Mouse (Mus musculus) heart, embryonic 11.5 days (tissue): ENCODE data around the gene Ecm2. TPM values are rescaled to one million over a fixed set of nuclear protein-coding genes. Genes with fewer than 3 reads are reported as not detected.

Source experiments
- ATAC-seq: fragments of 200-750 bp; cut with Nextera tagmentation; replicated peaks from 2 replicates; pipeline ENCODE4 v1.8.0; 2017; ENCODE audit warnings: moderate library complexity; ENCODE audit not compliant: insufficient number of reproducible peaks, low FRiP score, low TSS enrichment
- H3K27ac ChIP-seq: fragments of 300-500 bp; sonication (generic); 2 replicates; pipeline ENCODE4 v1.5.1; 2014; ENCODE audit warnings: mild to moderate bottlenecking, low read depth, low read length
- H3K27me3 ChIP-seq: fragments of 300-500 bp; sonication (generic); 2 replicates; pipeline ENCODE4 v1.6.1; 2014; ENCODE audit warnings: mild to moderate bottlenecking, low read length, mixed read lengths; ENCODE audit not compliant: control insufficient read depth, insufficient read depth
- H3K36me3 ChIP-seq: fragments of 300-500 bp; sonication (generic); 2 replicates; pipeline ENCODE4 v1.6.1; 2014; ENCODE audit warnings: mild to moderate bottlenecking, low read length, moderate library complexity, mixed read lengths; ENCODE audit not compliant: control insufficient read depth, insufficient read depth
- H3K4me1 ChIP-seq: fragments of 300-500 bp; sonication (generic); 2 replicates; pipeline ENCODE4 v1.6.1; 2014; ENCODE audit warnings: low read length; ENCODE audit not compliant: control insufficient read depth, insufficient read depth
- H3K4me2 ChIP-seq: fragments of 300-500 bp; sonication (generic); 2 replicates; pipeline ENCODE4 v1.6.1; 2014; ENCODE audit warnings: mild to moderate bottlenecking, moderate library complexity
- H3K4me3 ChIP-seq: fragments of 300-500 bp; sonication (generic); 2 replicates; pipeline ENCODE4 v1.5.1; 2014; ENCODE audit warnings: low read depth, low read length
- H3K9ac ChIP-seq: fragments of 300-500 bp; sonication (generic); 2 replicates; pipeline ENCODE4 v1.6.1; 2014; ENCODE audit warnings: mild to moderate bottlenecking, low read depth, low read length, moderate library complexity
- H3K9me3 ChIP-seq: fragments of 300-500 bp; sonication (generic); replicated peaks from 2 replicates; pipeline ENCODE4 v1.6.1; 2016; ENCODE audit warnings: low read length; ENCODE audit not compliant: control insufficient read depth
- WGBS: fragments of 180-500 bp; shearing (Covaris S2); extraction: QIAGEN DNeasy Blood & Tissue Kit; methylation state at CpG from one replicate; pipeline ENCODE4 v1.1.7; 2014; ENCODE audit not compliant: insufficient replicate concordance; 5-methylcytosine and 5-hydroxymethylcytosine counted together
- polyA plus RNA-seq: library from polyadenylated mRNA; unstranded; fragments of >200 nt; fragmentation: Nextera tagmentation; extraction: Ambion mirVana; gene quantifications from 2 replicates; pipeline ENCODE4 v1.2.1, GENCODE M21; 2014

The Ecm2 gene
- polyA plus RNA-seq, 1 experiment from 2014 or later: 1.8 TPM

GRCm38 (mm10) chr13:49536946-49537345 lies 32.3 kb downstream of the Ecm2 start:
- Histone ChIP-seq H3K36me3 (no peaks in the 10 kb centered on the region), H3K4me3 (no peak overlapping the region), H3K9me3 (no peaks in the 10 kb centered on the region), H3K4me1 (no peaks in the 10 kb centered on the region), H3K9ac (no peak overlapping the region), H3K27me3 (no peaks in the 10 kb centered on the region), H3K4me2 (no peak overlapping the region), H3K27ac (no peak overlapping the region)
- ATAC-seq: no peak
- 86% methylated on average over 1 of the region's 1 CpGs for WGBS

- Histone ChIP-seq H3K27ac (no peak overlapping the region), H3K4me1 (no peaks in the 10 kb centered on the region), H3K9ac (no peak overlapping the region), H3K9me3 (no peaks in the 10 kb centered on the region), H3K27me3 (no peaks in the 10 kb centered on the region), H3K4me3 (no peak overlapping the region), H3K36me3 (no peaks in the 10 kb centered on the region), H3K4me2 (no peak overlapping the region)
- ATAC-seq: no peak
- 84% methylated on average over 1 of the region's 1 CpGs for WGBS
Observed at GRCm38 (mm10) chr13:49538693-49539092, 34.1 kb downstream of the Ecm2 start.

GRCm38 (mm10) chr13:49544279-49544678 lies 39.7 kb downstream of the Ecm2 start, which contains the start of gene Aspn:
TSS of gene Aspn (plus strand) at chr13:49544443.
- Histone ChIP-seq H3K36me3 (no peaks in the 10 kb centered on the region), H3K27me3 (no peaks in the 10 kb centered on the region), H3K4me1 (no peaks in the 10 kb centered on the region), H3K4me3 (no peak within 1 kb of the TSS), H3K27ac (no peak within 1 kb of the TSS), H3K9ac (no peak within 1 kb of the TSS), H3K4me2 (no peak within 1 kb of the TSS), H3K9me3 (no peaks in the 10 kb centered on the region)
- WGBS: 74% methylated on average over 3 of the region's 3 CpGs
- ATAC-seq: no peak

GRCm38 (mm10) chr13:49545646-49546045 lies 41.0 kb downstream of the Ecm2 start:
- peak overlapping the region; percentile 54; the same call in 1 of the 2 replicates for H3K27ac ChIP-seq
- H3K36me3 ChIP-seq: no peaks in the 10 kb centered on the region
- H3K4me2 ChIP-seq: no peak overlapping the region
- no peak overlapping the region for H3K9ac ChIP-seq
- no peaks in the 10 kb centered on the region for H3K27me3 ChIP-seq
- no peak for ATAC-seq
- H3K4me3 ChIP-seq: no peak overlapping the region
- 27% methylated on average over 3 of the region's 3 CpGs for WGBS
- no peaks in the 10 kb centered on the region for H3K9me3 ChIP-seq
- no peaks in the 10 kb centered on the region for H3K4me1 ChIP-seq

GRCm38 (mm10) chr13:49546517-49546916 lies 41.9 kb downstream of the Ecm2 start:
- H3K36me3 ChIP-seq: no peaks in the 10 kb centered on the region
- H3K4me3 ChIP-seq: no peak overlapping the region
- no peaks in the 10 kb centered on the region for H3K27me3 ChIP-seq
- ATAC-seq: no peak
- no peak overlapping the region for H3K9ac ChIP-seq
- H3K4me1 ChIP-seq: no peaks in the 10 kb centered on the region
- 88% methylated on average over 1 of the region's 1 CpGs for WGBS
- H3K9me3 ChIP-seq: no peaks in the 10 kb centered on the region
- no peak overlapping the region for H3K4me2 ChIP-seq
- H3K27ac ChIP-seq: no peak overlapping the region

GRCm38 (mm10) chr13:49547563-49548150 lies 43.0 kb downstream of the Ecm2 start:
- Histone ChIP-seq H3K4me1 (no peaks in the 10 kb centered on the region), H3K9ac (no peak overlapping the region), H3K4me2 (no peak overlapping the region), H3K9me3 (no peaks in the 10 kb centered on the region), H3K36me3 (no peaks in the 10 kb centered on the region), H3K27me3 (no peaks in the 10 kb centered on the region), H3K4me3 (no peak overlapping the region), H3K27ac (no peak overlapping the region)
- WGBS: 59% methylated on average over 1 of the region's 1 CpGs
- ATAC-seq: no peak

- H3K4me1 ChIP-seq: no peaks in the 10 kb centered on the region
- no peaks in the 10 kb centered on the region for H3K9me3 ChIP-seq
- no peaks in the 10 kb centered on the region for H3K27me3 ChIP-seq
- H3K9ac ChIP-seq: no peak overlapping the region
- no peak overlapping the region for H3K4me3 ChIP-seq
- no peaks in the 10 kb centered on the region for H3K36me3 ChIP-seq
- 92% methylated on average over 3 of the region's 3 CpGs for WGBS
- ATAC-seq: no peak
- no peak overlapping the region for H3K4me2 ChIP-seq
- no peak overlapping the region for H3K27ac ChIP-seq
Observed at GRCm38 (mm10) chr13:49549616-49550015, 45.0 kb downstream of the Ecm2 start.

- Histone ChIP-seq H3K4me3 (no peak overlapping the region), H3K4me1 (no peaks in the 10 kb centered on the region), H3K27ac (no peak overlapping the region), H3K9me3 (no peaks in the 10 kb centered on the region), H3K27me3 (no peaks in the 10 kb centered on the region), H3K4me2 (no peak overlapping the region), H3K36me3 (no peaks in the 10 kb centered on the region), H3K9ac (no peak overlapping the region)
- WGBS: 78% methylated on average over 5 of the region's 5 CpGs
- no peak for ATAC-seq
Observed at GRCm38 (mm10) chr13:49554519-49554918, 49.9 kb downstream of the Ecm2 start.

GRCm38 (mm10) chr13:49556203-49556602 lies 51.6 kb downstream of the Ecm2 start:
- Histone ChIP-seq H3K4me3 (no peak overlapping the region), H3K9me3 (no peaks in the 10 kb centered on the region), H3K4me1 (no peaks in the 10 kb centered on the region), H3K4me2 (no peak overlapping the region), H3K27ac (no peak overlapping the region), H3K9ac (no peak overlapping the region), H3K27me3 (no peaks in the 10 kb centered on the region), H3K36me3 (no peaks in the 10 kb centered on the region)
- WGBS: 79% methylated on average over 1 of the region's 1 CpGs
- no peak for ATAC-seq
